Mouse (Mus musculus): ENCODE results near the gene Unc93b1. TPM values are rescaled to one million over a fixed set of nuclear protein-coding genes. Genes with fewer than 3 reads are reported as not detected.
"Not testable (repeated sequence)": the region's sequence is repeated elsewhere in the genome, so short reads cannot be mapped to it uniquely, and the experiment has no call there.

The Unc93b1 gene
- polyA plus RNA-seq, 1 experiment = 174 TPM

DNA sequence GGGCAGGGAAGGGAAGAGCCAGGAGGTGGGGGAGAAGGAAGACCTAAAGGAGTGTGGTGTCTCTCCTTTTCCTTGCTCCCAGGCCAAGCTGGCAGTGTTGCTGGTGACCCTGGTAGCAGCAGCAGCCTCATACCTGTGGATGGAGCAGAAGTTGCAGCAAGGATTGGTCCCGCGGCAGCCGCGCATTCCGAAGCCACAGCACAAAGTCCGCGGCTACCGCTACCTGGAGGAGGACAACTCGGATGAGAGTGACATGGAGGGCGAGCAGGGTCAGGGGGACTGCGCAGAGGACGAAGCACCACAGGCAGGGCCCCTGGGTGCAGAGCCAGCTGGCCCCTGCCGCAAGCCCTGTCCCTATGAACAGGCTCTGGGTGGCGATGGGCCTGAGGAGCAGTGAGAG is 13.6 kb downstream of the Unc93b1 start:
- H3K4me1 ChIP-seq (replicated peaks; ENCODE audit: control insufficient read depth, insufficient read depth, low read length) = peaks cover 8% of the 10 kb centered on the region
- no peak overlapping the region for H3K27ac ChIP-seq (ENCODE audit: control insufficient read depth, insufficient read depth, low read length)
- 97% methylated on average over 14 of the region's 14 CpGs for WGBS
- H3K4me3 ChIP-seq (ENCODE audit: control insufficient read depth, insufficient read depth, low read length) = no peak overlapping the region
- TF ChIP-seq POLR2A (IDR thresholded peaks at IDR 0.05; ENCODE audit: control insufficient read depth, extremely low read depth, insufficient read depth, low read length, poor library complexity) (no peak), CTCF (IDR thresholded peaks at IDR 0.05; ENCODE audit: borderline replicate concordance, control insufficient read depth, extremely low read depth, insufficient read depth, low read length, poor library complexity) (no peak)
- no peak for DNase-seq
- H3K36me3 ChIP-seq (ENCODE audit: control insufficient read depth, insufficient read depth, low read length) = no peaks in the 10 kb centered on the region
- no peaks in the 10 kb centered on the region for H3K27me3 ChIP-seq (ENCODE audit: control insufficient read depth, insufficient read depth, low read length)

DNA sequence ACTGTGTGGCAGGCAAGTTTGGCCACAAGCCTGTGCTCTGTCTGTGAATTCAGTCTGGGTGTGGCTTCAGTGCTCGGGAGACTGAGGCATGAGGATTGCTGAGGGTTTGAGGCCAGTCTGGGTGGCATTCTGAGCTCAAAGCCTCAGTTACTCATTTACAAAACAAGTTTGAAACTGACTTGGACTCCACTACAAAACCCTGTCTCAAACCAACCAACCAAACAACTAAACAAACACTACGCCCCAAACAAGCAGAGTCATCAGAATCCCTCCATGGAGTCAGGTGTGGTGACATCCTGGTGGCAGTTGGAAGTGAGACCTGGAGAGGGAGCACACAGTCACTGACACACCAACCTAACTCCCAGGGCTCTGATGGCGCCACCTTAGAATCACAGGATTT is 15.3 kb downstream of the Unc93b1 start:
- no peak for DNase-seq

DNA sequence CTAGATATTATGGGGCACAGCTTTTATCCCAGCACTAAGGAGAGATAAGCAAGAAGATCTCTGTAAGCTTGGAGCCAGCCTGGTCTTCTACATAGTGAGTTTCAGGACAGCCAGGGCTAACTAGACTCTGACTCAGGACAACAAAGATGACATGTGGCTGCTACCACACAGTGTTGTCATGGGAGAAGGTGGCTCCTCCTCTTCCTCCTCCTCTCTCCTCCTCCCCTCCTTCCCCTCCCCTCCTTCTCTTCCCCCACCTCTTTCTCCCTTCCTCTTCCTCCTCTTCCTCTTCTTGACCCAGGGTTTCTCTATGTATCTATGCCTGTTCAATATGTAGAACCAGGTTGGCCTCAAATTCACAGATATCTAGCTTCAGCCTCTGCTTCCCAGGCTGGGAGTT is 16.5 kb downstream of the Unc93b1 start:
- TF ChIP-seq CTCF (IDR thresholded peaks at IDR 0.05; ENCODE audit: borderline replicate concordance, control insufficient read depth, extremely low read depth, insufficient read depth, low read length, poor library complexity) (no peak), POLR2A (IDR thresholded peaks at IDR 0.05; ENCODE audit: control insufficient read depth, extremely low read depth, insufficient read depth, low read length, poor library complexity) (no peak)

More for the DNA sequence above, 15.3 kb downstream of the Unc93b1 start:
- H3K4me1 ChIP-seq (replicated peaks; ENCODE audit: control insufficient read depth, insufficient read depth, low read length) = peaks cover 4% of the 10 kb centered on the region
- 98% methylated on average over 3 of the region's 3 CpGs for WGBS
- no peaks in the 10 kb centered on the region for H3K27me3 ChIP-seq (ENCODE audit: control insufficient read depth, insufficient read depth, low read length)
- H3K36me3 ChIP-seq (ENCODE audit: control insufficient read depth, insufficient read depth, low read length) = no peaks in the 10 kb centered on the region
- no peak overlapping the region for H3K4me3 ChIP-seq (ENCODE audit: control insufficient read depth, insufficient read depth, low read length)
- no peak overlapping the region for H3K27ac ChIP-seq (ENCODE audit: control insufficient read depth, insufficient read depth, low read length)
- TF ChIP-seq POLR2A (IDR thresholded peaks at IDR 0.05; ENCODE audit: control insufficient read depth, extremely low read depth, insufficient read depth, low read length, poor library complexity) (no peak), CTCF (IDR thresholded peaks at IDR 0.05; ENCODE audit: borderline replicate concordance, control insufficient read depth, extremely low read depth, insufficient read depth, low read length, poor library complexity) (no peak)

DNA sequence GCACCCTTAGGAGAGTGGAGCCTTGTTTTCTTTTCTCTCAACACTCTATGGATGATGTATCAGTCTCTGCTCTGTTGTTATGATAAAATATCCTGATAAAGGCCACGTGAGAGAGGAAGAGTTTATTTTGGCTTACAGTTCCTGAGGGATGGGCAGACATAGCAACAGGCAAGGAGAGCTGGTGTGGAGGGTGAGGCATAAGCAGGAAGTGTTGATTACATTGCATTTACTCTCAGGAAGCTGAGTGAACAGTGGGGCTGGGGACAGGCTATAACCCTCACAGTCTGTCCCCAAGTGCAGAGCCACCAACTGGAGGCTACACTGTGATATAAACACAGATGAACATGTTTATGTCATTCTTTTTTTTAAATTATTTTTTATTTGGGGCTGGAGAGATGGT is 17.1 kb downstream of the Unc93b1 start:
- no peaks in the 10 kb centered on the region for H3K27me3 ChIP-seq (ENCODE audit: control insufficient read depth, insufficient read depth, low read length)
- no peaks in the 10 kb centered on the region for H3K4me1 ChIP-seq (replicated peaks; ENCODE audit: control insufficient read depth, insufficient read depth, low read length)
- TF ChIP-seq POLR2A (IDR thresholded peaks at IDR 0.05; ENCODE audit: control insufficient read depth, extremely low read depth, insufficient read depth, low read length, poor library complexity) (no peak), CTCF (IDR thresholded peaks at IDR 0.05; ENCODE audit: borderline replicate concordance, control insufficient read depth, extremely low read depth, insufficient read depth, low read length, poor library complexity) (no peak)
- WGBS = 85% methylated on average over 1 of the region's 1 CpGs
- H3K36me3 ChIP-seq (ENCODE audit: control insufficient read depth, insufficient read depth, low read length) = no peaks in the 10 kb centered on the region
- no peak for DNase-seq
- H3K27ac ChIP-seq (ENCODE audit: control insufficient read depth, insufficient read depth, low read length) = no peak overlapping the region
- H3K4me3 ChIP-seq (ENCODE audit: control insufficient read depth, insufficient read depth, low read length) = no peak overlapping the region

More for the DNA sequence above, 16.5 kb downstream of the Unc93b1 start:
- Histone ChIP-seq H3K27me3 (ENCODE audit: control insufficient read depth, insufficient read depth, low read length) (no peaks in the 10 kb centered on the region), H3K4me1 (replicated peaks; ENCODE audit: control insufficient read depth, insufficient read depth, low read length) (no peaks in the 10 kb centered on the region; the same call in 1 of the 2 replicates), H3K27ac (ENCODE audit: control insufficient read depth, insufficient read depth, low read length) (no peak overlapping the region), H3K4me3 (ENCODE audit: control insufficient read depth, insufficient read depth, low read length) (no peak overlapping the region), H3K36me3 (ENCODE audit: control insufficient read depth, insufficient read depth, low read length) (no peaks in the 10 kb centered on the region)
- DNase-seq = no peak

DNA sequence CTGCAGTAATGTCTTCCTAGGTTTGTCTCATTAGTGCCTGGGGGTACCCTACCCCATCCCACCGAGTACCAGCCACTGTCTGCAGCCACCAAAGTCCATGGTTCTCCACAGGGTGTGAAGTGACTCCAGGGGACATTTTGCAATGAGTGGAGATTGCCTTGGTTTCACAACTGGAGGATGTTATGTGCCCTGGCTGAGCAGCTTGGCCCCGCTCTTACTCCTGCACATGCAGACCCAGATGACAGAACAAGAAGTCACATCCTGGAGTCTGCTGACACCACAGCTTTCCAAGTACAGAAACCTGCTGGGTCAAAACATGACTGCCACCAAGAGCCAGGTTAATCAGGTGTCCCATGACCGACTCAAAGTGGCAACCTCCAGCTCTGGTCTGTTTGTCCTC is 20.0 kb downstream of the Unc93b1 start:
- 84% methylated on average over 3 of the region's 3 CpGs for WGBS
- no peak overlapping the region for H3K4me3 ChIP-seq (ENCODE audit: control insufficient read depth, insufficient read depth, low read length)
- no peaks in the 10 kb centered on the region for H3K27me3 ChIP-seq (ENCODE audit: control insufficient read depth, insufficient read depth, low read length)
- no peak overlapping the region for H3K27ac ChIP-seq (ENCODE audit: control insufficient read depth, insufficient read depth, low read length)
- TF ChIP-seq POLR2A (IDR thresholded peaks at IDR 0.05; ENCODE audit: control insufficient read depth, extremely low read depth, insufficient read depth, low read length, poor library complexity) (no peak), CTCF (IDR thresholded peaks at IDR 0.05; ENCODE audit: borderline replicate concordance, control insufficient read depth, extremely low read depth, insufficient read depth, low read length, poor library complexity) (no peak)
- no peak for DNase-seq
- no peaks in the 10 kb centered on the region for H3K4me1 ChIP-seq (replicated peaks; ENCODE audit: control insufficient read depth, insufficient read depth, low read length)
- H3K36me3 ChIP-seq (ENCODE audit: control insufficient read depth, insufficient read depth, low read length) = no peaks in the 10 kb centered on the region

DNA sequence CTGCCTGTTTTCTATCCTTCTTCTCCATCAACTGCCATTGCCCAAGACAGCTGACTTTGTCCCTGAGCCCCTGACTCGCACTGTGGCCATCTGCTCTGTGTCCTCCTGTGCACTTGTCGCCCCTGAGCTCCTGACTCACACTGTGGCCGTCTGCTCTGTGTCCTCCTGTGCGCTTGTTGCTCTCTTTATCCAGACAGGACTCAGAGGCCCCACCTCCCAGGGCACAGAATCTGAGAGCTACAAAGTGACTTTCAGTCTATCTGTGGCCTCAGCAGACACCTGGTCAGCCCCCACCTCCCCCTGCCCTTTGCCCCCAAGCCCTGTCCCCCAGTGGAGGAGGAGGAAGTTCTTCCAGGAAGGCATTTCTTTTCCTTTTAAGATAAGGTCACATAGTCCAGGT is 20.8 kb downstream of the Unc93b1 start:
- no peak overlapping the region for H3K27ac ChIP-seq (ENCODE audit: control insufficient read depth, insufficient read depth, low read length)
- H3K27me3 ChIP-seq (ENCODE audit: control insufficient read depth, insufficient read depth, low read length) = no peaks in the 10 kb centered on the region
- 92% methylated on average over 4 of the region's 4 CpGs for WGBS
- no peak for TF ChIP-seq POLR2A (IDR thresholded peaks at IDR 0.05; ENCODE audit: control insufficient read depth, extremely low read depth, insufficient read depth, low read length, poor library complexity)
- no peak for TF ChIP-seq CTCF (IDR thresholded peaks at IDR 0.05; ENCODE audit: borderline replicate concordance, control insufficient read depth, extremely low read depth, insufficient read depth, low read length, poor library complexity)
- DNase-seq = no peak
- H3K4me3 ChIP-seq (ENCODE audit: control insufficient read depth, insufficient read depth, low read length) = no peak overlapping the region
- no peaks in the 10 kb centered on the region for H3K36me3 ChIP-seq (ENCODE audit: control insufficient read depth, insufficient read depth, low read length)
- no peaks in the 10 kb centered on the region for H3K4me1 ChIP-seq (replicated peaks; ENCODE audit: control insufficient read depth, insufficient read depth, low read length)

DNA sequence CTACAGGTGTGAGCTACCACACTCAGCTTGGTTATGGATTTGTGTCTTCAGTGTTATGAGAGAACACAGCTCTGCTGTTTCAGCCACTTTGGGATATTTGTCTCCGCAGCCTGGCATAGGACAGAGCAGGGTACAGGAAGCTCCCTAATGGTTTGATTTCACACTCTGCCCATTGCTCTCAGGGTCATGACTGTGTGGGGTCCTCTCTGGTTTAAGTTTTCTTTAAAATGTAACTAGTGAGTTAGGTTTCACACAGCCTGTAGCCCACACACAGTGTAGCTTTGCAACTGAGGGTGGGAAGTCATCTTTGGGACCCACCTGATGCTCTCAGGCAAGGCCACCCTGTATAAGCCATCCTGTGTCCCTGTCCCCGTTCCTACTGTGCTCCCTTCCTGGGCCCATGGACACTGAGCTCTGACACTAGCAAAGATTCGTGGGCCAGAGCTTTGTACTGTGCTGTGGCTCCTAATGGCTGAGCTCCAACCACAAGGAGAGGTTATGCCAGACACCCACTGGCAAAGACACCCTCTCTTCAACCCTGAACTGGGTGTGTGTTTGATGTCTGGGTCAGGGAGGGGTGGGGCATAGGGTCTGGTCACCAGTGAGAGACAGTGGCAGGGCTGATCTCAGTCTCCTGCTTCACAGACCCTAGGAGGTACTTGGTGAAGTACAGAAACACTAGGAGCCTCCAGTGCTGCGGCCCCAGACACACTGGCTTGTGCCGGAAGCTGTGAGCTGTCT is 22.5 kb downstream of the Unc93b1 start:
- not testable (repeated sequence) for H3K4me1 ChIP-seq (replicated peaks; ENCODE audit: control insufficient read depth, insufficient read depth, low read length); H3K27me3 ChIP-seq (ENCODE audit: control insufficient read depth, insufficient read depth, low read length); DNase-seq; H3K36me3 ChIP-seq (ENCODE audit: control insufficient read depth, insufficient read depth, low read length); H3K27ac ChIP-seq (ENCODE audit: control insufficient read depth, insufficient read depth, low read length); H3K4me3 ChIP-seq (ENCODE audit: control insufficient read depth, insufficient read depth, low read length)
- 91% methylated on average over 5 of the region's 5 CpGs for WGBS
